Mouse (Mus musculus): ENCODE results near the gene Osmr. TPM values are rescaled to one million over a fixed set of nuclear protein-coding genes. Genes with fewer than 3 reads are reported as not detected.
A peak's percentile ranks its signal among the peaks of the same experiment; 100 is the strongest.

Gene Osmr
- total and polyA plus RNA-seq, 2 experiments from 2014 or later = 1.7 to 2.6 TPM

DNA sequence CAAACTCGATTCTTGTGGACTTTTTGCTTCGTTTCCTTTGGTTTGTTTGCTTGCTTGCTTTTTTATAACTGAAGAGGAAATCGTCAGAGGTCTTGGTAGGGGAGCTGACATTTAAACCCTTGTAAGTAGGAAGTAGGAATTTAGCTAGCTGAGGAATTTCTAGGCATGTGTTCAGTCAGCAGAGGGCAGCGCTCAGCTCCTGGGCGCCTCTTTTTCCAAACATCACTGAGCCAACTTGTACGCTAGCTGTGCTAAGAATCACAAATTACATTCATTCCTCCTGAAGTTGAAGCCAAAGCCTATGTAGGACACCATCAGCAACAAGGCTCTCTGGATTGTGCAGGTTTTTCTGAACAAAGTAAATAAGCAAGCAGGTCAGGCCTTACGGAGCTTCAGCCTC, 7.4 kb upstream of the Osmr start:
- H3K27me3 ChIP-seq (ENCODE audit: insufficient read depth, low read length) = no peaks in the 10 kb centered on the region
- H3K4me2 ChIP-seq (ENCODE audit: low read depth) = no peak overlapping the region
- no peak overlapping the region for H3K4me3 ChIP-seq (ENCODE audit: low read depth, low read length)
- 40% methylated on average over 7 of the region's 7 CpGs for whole genome bisulfite sequencing
- no peak overlapping the region for H3K27ac ChIP-seq (ENCODE audit: low read depth, low read length)
- no peak overlapping the region for H3K9ac ChIP-seq
- no peaks in the 10 kb centered on the region for H3K36me3 ChIP-seq (ENCODE audit: insufficient read depth)
- H3K9me3 ChIP-seq (ENCODE audit: low read length) = no peaks in the 10 kb centered on the region
- H3K4me1 ChIP-seq (ENCODE audit: insufficient read depth) = no peaks in the 10 kb centered on the region
- peak; percentile 29; the same call in 1 of the 2 replicates for ATAC-seq
- DNase-seq = peak; percentile 54
- TF ChIP-seq CTCF (IDR thresholded peaks at IDR 0.05; ENCODE audit: low read depth) = peak; percentile 56

DNA sequence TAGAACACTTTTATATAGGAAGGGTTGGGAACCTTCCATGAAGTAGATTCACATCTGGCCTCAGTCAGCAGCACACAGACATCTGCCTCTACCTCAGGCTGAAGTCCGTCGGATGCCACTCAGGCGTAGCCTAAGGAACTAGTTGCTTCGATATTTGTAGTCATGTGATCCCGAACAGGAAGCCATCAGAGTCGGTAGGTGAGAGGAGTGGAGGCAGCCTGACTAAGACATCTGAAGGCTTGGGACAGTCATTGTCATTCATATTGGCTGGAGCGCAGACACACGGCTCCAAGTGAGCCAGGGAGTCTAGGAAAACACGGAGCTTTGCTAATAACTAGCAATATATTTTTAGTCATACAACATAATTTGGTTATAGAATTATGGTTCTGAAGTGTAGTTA, 6.4 kb upstream of the Osmr start:
- Histone ChIP-seq H3K9ac (no peak overlapping the region), H3K4me1 (ENCODE audit: insufficient read depth) (no peaks in the 10 kb centered on the region), H3K9me3 (ENCODE audit: low read length) (no peaks in the 10 kb centered on the region), H3K4me2 (ENCODE audit: low read depth) (no peak overlapping the region), H3K27ac (ENCODE audit: low read depth, low read length) (no peak overlapping the region), H3K4me3 (ENCODE audit: low read depth, low read length) (no peak overlapping the region), H3K27me3 (ENCODE audit: insufficient read depth, low read length) (no peaks in the 10 kb centered on the region), H3K36me3 (ENCODE audit: insufficient read depth) (no peaks in the 10 kb centered on the region)
- no peak for ATAC-seq
- 83% methylated on average over 9 of the region's 9 CpGs for WGBS
- no peak for TF ChIP-seq CTCF (IDR thresholded peaks at IDR 0.05; ENCODE audit: low read depth)
- no peak for DNase-seq

DNA sequence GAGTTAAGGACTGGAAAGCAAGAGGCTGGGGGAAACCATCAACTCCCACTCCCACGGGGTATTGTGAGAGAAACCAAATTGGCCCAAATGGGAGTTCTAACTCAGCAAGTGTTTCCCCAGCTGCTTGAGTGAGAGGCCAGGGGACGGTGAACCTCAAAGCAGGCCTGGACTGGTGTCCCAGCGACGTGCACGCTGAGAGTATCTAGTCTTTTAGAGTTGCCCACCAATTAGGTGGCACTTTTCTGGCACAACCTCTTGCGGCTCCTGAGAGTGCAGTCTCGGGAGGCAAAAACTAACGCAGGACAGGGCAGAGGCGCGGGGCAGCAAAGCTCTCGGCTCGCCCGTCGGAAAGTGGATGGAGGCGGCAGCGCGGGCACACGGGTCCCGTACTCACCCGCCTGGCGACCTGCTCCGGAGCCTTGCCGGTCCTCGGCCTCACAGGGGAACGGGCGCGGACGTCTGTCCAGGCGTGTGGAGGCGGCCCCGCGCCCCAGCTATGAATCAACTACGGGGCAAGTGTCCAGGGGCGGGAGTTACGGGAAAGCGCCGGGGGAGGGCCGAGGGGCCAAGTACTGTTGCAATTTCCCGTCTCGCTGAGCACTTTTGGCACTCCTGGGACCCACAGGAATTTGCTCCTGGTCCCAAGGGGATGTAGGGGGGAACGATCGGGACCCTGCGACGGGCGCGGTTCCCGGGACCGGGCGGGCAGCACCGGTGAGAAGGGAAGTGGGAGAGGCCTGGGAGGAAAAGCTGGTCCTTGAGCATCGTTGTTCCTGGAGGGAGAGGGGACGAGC, 765 bp downstream of the Osmr start:
- Histone ChIP-seq H3K4me2 (ENCODE audit: low read depth) (peak overlapping the region; percentile 55), H3K36me3 (ENCODE audit: insufficient read depth) (no peaks in the 10 kb centered on the region), H3K27ac (ENCODE audit: low read depth, low read length) (no peak overlapping the region), H3K4me3 (ENCODE audit: low read depth, low read length) (peak overlapping the region; percentile 32), H3K9me3 (ENCODE audit: low read length) (no peaks in the 10 kb centered on the region), H3K27me3 (ENCODE audit: insufficient read depth, low read length) (peaks cover 30% of the 10 kb centered on the region), H3K9ac (peak overlapping the region; percentile 28; the same call in 1 of the 2 replicates), H3K4me1 (ENCODE audit: insufficient read depth) (peaks cover 5% of the 10 kb centered on the region; the same call in 1 of the 2 replicates)
- 1% methylated on average over 52 of the region's 52 CpGs for WGBS
- ATAC-seq = peak; percentile 47
- TF ChIP-seq CTCF (IDR thresholded peaks at IDR 0.05; ENCODE audit: low read depth) = no peak
- DNase-seq = no peak

DNA sequence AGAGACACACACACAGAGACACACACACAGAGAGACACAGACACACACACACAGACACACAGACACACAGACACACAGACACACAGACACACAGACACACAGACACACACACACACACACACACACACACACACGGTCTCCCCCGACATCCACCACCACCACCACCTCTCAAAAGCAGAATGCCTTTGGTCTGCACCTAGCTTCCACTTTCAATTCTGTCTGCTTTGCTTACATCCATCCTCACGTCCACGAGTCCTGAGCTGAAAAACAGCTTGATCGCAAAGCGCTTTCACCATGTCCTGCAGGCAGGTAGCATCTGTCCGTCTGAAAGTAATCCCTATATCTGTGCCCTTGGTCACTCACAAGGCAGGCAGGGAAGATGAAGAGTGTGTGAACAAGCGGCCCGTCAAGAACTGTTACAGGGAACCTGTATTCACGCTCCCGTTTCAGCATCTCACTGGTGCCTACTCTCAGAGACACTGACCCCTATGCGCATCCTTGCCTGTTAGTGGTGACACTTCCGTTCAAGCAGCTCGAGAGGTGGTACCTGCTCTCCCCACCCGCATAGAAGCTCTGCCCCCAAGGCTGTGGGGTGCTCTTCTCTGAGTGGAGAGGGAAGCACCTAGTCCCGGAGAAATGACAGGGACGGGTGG, 1.5 kb downstream of the Osmr start:
- no peak for TF ChIP-seq CTCF (IDR thresholded peaks at IDR 0.05; ENCODE audit: low read depth)
- H3K9ac ChIP-seq = no peak overlapping the region
- H3K27ac ChIP-seq (ENCODE audit: low read depth, low read length) = no peak overlapping the region
- ATAC-seq = peak; percentile 14; the same call in 1 of the 2 replicates
- H3K4me3 ChIP-seq (ENCODE audit: low read depth, low read length) = peak overlapping the region; percentile 32
- H3K4me1 ChIP-seq (ENCODE audit: insufficient read depth) = peaks cover 5% of the 10 kb centered on the region; the same call in 1 of the 2 replicates
- H3K27me3 ChIP-seq (ENCODE audit: insufficient read depth, low read length) = peaks cover 30% of the 10 kb centered on the region
- WGBS = 30% methylated on average over 17 of the region's 17 CpGs
- no peaks in the 10 kb centered on the region for H3K36me3 ChIP-seq (ENCODE audit: insufficient read depth)
- H3K9me3 ChIP-seq (ENCODE audit: low read length) = no peaks in the 10 kb centered on the region
- no peak for DNase-seq
- peak overlapping the region; percentile 55 for H3K4me2 ChIP-seq (ENCODE audit: low read depth)

DNA sequence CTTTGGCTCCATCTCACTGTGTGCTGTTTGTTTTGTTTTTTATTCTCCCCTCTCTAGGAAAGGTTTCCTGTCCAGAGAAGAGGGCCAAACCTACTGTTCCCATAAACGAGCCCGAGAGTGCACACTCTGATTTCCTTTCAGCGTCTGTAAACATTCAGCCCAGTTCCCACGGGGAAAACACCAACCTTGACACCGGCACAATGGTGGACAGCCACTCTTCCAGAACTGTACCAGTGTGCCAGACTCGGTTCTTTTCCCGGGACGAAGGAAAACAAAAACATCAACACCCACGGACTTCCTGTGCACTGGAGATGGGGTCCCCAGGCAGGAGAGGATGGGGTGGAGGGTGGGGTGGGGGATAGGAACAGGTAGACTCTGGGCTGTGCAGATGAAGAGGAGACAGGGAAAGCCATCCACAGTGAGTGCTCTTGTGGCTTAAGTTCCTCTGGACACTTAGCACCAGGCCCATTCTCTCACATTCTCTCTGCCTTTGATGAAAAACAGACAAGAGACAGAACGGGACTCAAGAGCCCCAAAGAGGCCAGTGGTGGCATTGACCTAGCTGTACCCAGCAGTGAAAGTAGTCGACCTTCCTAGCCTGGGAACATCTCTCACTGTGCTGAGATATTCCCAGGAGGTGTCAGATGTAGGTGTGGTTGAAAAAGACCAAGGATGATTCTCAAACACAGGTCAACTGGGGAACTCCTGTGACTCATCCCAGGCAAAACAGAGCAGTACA, 3.0 kb downstream of the Osmr start:
- no peak overlapping the region for H3K4me3 ChIP-seq (ENCODE audit: low read depth, low read length)
- H3K4me2 ChIP-seq (ENCODE audit: low read depth) = no peak overlapping the region
- no peaks in the 10 kb centered on the region for H3K36me3 ChIP-seq (ENCODE audit: insufficient read depth)
- H3K27ac ChIP-seq (ENCODE audit: low read depth, low read length) = no peak overlapping the region
- no peak for DNase-seq
- 56% methylated on average over 11 of the region's 11 CpGs for WGBS
- ATAC-seq = no peak
- peaks cover 30% of the 10 kb centered on the region for H3K27me3 ChIP-seq (ENCODE audit: insufficient read depth, low read length)
- no peak for TF ChIP-seq CTCF (IDR thresholded peaks at IDR 0.05; ENCODE audit: low read depth)
- H3K9ac ChIP-seq = no peak overlapping the region
- H3K4me1 ChIP-seq (ENCODE audit: insufficient read depth) = peaks cover 5% of the 10 kb centered on the region; the same call in 1 of the 2 replicates
- no peaks in the 10 kb centered on the region for H3K9me3 ChIP-seq (ENCODE audit: low read length)

DNA sequence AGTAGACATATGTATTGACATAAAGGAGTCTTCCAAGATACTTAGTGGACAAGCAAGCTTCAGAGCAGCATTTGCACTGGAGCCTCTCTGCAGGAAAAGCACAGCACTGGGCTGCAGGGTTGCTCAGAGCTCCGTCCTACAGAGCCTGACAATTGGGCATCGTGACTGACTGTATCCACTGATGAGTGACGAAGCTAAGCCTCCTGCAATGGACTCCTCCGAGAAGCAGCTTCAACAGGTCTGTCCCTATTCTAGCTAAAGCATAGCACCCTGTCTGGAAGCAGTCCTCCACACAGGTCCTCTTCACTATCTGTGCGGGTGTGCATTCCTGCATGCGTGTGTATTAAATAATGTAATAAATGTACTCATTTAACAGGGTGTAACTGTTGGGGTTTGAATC, 7.9 kb downstream of the Osmr start:
- no peak for ATAC-seq
- WGBS = 12% methylated on average over 6 of the region's 6 CpGs
- no peak for DNase-seq

More for the DNA sequence above, 7.9 kb downstream of the Osmr start:
- H3K4me1 ChIP-seq (ENCODE audit: insufficient read depth) = no peaks in the 10 kb centered on the region
- no peak overlapping the region for H3K27ac ChIP-seq (ENCODE audit: low read depth, low read length)
- no peak overlapping the region for H3K4me2 ChIP-seq (ENCODE audit: low read depth)
- peaks cover 8% of the 10 kb centered on the region for H3K27me3 ChIP-seq (ENCODE audit: insufficient read depth, low read length)
- H3K36me3 ChIP-seq (ENCODE audit: insufficient read depth) = no peaks in the 10 kb centered on the region
- no peak overlapping the region for H3K4me3 ChIP-seq (ENCODE audit: low read depth, low read length)
- no peak overlapping the region for H3K9ac ChIP-seq
- no peak for TF ChIP-seq CTCF (IDR thresholded peaks at IDR 0.05; ENCODE audit: low read depth)
- no peaks in the 10 kb centered on the region for H3K9me3 ChIP-seq (ENCODE audit: low read length)
